Mouse (Mus musculus) testis, adult 2 months (tissue): ENCODE results near the gene Spata5. TPM values are rescaled to one million over a fixed set of nuclear protein-coding genes. Genes with fewer than 3 reads are reported as not detected.

ENCODE experiments used
- H3K27ac ChIP-seq: fragments of 200-500 bp; 2 replicates; pipeline ENCODE4 v1.5.1; 2012; ENCODE audit warnings: low read depth, low read length; ENCODE audit not compliant: control insufficient read depth, insufficient read depth
- H3K27me3 ChIP-seq: fragments of 200-500 bp; 2 replicates; pipeline ENCODE4 v1.6.1; 2012; ENCODE audit warnings: mild to moderate bottlenecking, low read length, moderate library complexity; ENCODE audit not compliant: control insufficient read depth, insufficient read depth
- H3K36me3 ChIP-seq: fragments of 200-500 bp; 2 replicates; pipeline ENCODE4 v1.6.1; 2012; ENCODE audit warnings: mild to moderate bottlenecking, low read length; ENCODE audit not compliant: control insufficient read depth, insufficient read depth
- H3K4me1 ChIP-seq: fragments of 200-500 bp; 2 replicates; pipeline ENCODE4 v1.6.1; 2012; ENCODE audit warnings: low read length; ENCODE audit not compliant: control insufficient read depth, insufficient read depth
- H3K4me3 ChIP-seq: fragments of 200-500 bp; 2 replicates; pipeline ENCODE4 v1.5.1; 2012; ENCODE audit warnings: low read depth, mild to moderate bottlenecking, low read length, moderate library complexity, mixed read lengths; ENCODE audit not compliant: control insufficient read depth
- CTCF ChIP-seq: fragments of 200-500 bp; IDR thresholded peaks from 2 replicates; pipeline ENCODE4 v1.5.1; 2012; ENCODE audit warnings: low read depth, mild to moderate bottlenecking, inconsistent platforms, low read length, moderate library complexity; ENCODE audit not compliant: control insufficient read depth, insufficient read depth, insufficient replicate concordance
- POLR2A ChIP-seq: fragments of 200-500 bp; IDR thresholded peaks from 2 replicates; pipeline ENCODE4 v1.6.1; 2012; ENCODE audit warnings: low read depth, mild to moderate bottlenecking, inconsistent platforms, low read length, moderate library complexity; ENCODE audit not compliant: control insufficient read depth
- polyA plus RNA-seq: library from polyadenylated mRNA; depleted of rRNA; stranded (reverse); fragments of >200 nt; gene quantifications from 2 replicates; pipeline ENCODE4 v1.2.3, GENCODE M21; 2012; rRNA removed

Spata5 gene
- polyA plus RNA-seq, 1 experiment, result 16.3 TPM

DNA sequence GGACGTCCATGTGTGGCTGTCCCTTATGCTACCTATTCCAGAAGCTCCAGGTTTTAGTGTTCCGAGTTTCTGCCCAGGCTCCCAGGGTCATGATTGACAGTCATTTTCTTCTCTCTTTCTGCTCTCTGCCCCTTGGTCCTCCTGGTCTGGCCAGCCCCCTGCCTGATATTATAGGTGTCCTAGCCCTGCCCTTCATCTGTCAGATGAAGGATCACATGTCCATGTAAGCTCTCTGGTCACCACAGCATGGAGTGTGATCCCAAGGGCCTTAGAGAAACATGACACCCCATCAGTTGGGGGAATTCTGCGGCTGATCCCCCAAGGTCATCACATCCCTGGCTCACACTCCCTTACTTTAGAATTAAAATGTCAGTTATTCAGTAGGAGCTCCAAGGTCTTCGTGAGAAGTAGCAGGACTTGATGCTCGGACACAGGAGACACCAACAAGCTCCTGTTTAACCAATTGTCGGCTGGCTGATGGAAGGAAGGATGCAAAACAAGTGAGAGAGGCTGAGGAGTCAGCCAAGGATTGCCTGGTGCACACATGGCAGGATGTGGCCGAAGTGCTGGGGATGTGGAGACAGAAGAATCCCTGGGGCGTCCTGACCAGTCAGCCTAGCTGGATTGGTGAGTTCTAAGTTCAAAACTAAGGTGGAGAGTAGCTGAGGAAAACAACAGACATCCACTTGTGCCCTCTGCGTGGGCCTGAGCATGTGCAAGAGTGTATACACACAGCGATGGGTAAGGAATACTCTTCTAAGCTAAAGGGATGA is 195.4 kb downstream of the Spata5 start:
- H3K36me3 ChIP-seq, result no peaks in the 10 kb centered on the region
- H3K4me3 ChIP-seq, result no peak overlapping the region
- H3K27me3 ChIP-seq, result no peaks in the 10 kb centered on the region
- no peak overlapping the region for H3K27ac ChIP-seq
- peaks cover 4% of the 10 kb centered on the region for H3K4me1 ChIP-seq
- no peak for TF ChIP-seq CTCF
- no peak for TF ChIP-seq POLR2A

DNA sequence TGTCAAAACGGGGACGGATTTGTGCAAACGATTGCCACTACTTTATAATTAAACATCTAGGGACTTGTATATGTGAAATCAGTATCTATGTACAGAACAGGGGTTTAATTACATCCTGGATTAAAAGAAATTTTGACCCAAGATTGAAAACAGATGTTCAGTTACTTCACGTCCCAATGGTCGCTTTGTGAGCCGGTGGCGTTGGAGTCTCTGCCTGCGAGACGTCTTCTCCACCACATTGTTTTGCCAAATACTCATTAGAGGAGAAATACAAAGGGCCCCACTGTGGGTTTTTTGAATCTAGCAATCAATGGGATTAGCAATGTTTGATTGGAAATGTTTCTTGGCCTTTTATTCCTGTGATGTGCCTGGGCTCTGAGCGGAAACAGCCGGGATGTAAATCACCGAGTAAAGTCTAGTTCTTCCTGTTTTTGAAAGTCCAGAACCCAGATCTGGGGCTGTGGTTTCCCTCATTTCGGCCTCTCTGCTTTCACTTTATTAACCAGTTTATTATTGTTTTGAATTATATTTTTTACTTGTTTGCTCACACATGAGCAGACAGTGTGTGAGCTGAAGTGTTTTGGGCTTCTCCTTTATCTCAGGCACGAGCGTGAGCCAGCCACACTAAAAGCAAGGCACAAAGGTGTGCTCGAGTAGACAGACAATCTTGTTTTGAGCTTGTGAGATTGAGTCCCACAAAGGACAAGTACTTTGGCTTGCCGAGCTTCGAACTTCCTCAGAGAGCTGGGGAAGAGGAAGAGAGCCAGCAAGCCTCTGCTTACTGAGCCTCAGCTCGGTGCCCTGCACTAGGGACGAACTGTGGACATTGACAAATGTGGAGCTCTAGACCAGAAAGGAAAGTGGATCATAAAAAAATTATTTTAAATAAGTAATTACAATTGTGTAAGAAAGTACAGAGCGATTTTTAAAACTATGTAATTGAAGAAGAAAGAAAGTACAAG is 197.2 kb downstream of the Spata5 start:
- Histone ChIP-seq H3K4me1 (peaks cover 4% of the 10 kb centered on the region), H3K27me3 (no peaks in the 10 kb centered on the region), H3K4me3 (no peak overlapping the region), H3K36me3 (no peaks in the 10 kb centered on the region), H3K27ac (no peak overlapping the region)
- no peak for TF ChIP-seq POLR2A
- TF ChIP-seq CTCF, result no peak

Other genes with a start within 250 kb of the Spata5 start
- 0.06 and 0.10 TPM in 2 replicates for gene Il21, start 187.3 kb upstream of the Spata5 start, polyA plus RNA-seq
- 1.5 and 2.4 TPM in 2 replicates for gene Bbs12, start 107.3 kb upstream of the Spata5 start, polyA plus RNA-seq
- gene Cetn4, start 107.2 kb upstream of the Spata5 start, polyA plus RNA-seq, result 101 and 172 TPM in 2 replicates
- 0.57 and 0.75 TPM in 2 replicates for gene Fgf2, start 71.5 kb upstream of the Spata5 start, polyA plus RNA-seq
- 4.1 and 5.1 TPM in 2 replicates for gene Nudt6, start 315 bp downstream of the Spata5 start, polyA plus RNA-seq
- 4.3 and 4.6 TPM in 2 replicates for gene Spry1, start 220.1 kb downstream of the Spata5 start, polyA plus RNA-seq